Mouse (Mus musculus) kidney, postnatal 10 days (tissue): Measurements from ENCODE around the gene Acd.

ENCODE experiments used
- DNase-seq: peaks from one replicate; pipeline ENCODE4 v3.0.0; 2021; ENCODE audit warnings: mixed read lengths

Acd gene

DNA sequence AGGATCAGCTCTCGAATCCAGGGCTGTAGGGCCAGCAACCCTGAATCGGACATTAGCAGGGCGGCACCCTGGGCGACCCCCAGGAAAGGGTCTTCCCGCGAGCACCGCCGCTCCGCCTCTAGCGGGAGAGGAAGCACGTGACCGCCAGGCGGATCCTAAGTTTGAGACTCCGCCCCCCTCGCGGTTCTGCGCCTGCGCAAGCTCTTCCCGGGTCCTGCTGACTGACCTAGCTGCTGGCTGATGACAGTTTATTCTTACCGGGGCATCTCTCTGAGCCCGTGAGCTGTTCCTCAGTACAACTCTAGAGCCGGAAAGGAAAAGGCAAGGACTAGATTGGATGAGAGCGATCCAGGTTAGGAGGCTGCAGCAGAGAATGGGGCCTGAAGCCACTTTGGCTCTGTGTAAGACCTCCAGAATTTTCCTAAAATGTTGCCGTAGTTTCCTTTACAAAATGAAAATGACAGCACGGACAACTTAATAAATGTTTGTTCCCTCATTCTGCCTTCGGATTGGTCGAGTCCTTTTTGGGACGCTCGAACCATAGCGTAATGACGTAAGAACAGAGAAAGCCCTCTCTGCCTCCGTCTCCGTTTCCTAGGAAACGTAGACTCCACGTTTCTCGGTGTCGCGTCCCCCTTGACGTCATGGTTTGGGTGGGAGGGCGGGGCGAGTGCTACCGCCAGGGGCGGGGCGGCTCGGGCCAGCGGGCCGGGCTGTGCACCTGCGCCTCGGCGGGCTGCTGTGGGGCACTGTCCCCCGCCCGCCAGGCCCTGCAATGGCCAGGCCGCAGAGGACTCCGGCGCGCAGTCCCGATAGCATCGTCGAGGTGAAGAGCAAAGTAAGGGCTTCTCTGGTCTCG is at the start of gene Acd, which contains the start of gene Pard6a:
Gene Acd (minus strand): TSS at position 137 of the 859 bp plus-strand sequence.
Gene Pard6a (plus strand): TSS at position 183 of the 859 bp plus-strand sequence.
- DNase-seq: peak; percentile 97

DNA sequence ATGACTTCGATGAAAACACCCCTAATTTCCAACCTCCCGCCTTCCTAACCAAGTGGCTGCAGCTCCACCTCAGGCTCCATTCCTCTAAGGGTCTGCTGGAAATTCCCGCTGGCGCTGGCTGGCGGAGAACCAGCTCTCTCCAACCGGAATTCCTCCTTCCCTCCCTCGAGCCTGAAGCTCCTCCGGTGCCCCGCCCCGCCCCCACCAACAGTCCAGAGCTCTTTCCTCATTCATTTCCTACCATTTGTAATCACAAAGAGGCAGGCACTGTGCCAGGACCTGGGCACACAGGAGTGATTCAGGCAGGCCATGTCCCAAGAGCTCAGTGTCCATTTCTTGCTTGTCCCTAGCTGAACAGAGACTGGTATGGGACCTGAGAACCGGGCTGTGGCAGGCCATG is 49.7 kb upstream of the Acd start:
- DNase-seq: peak; percentile 92

GRCm38 (mm10) chr8:105743301-105743700 is 42.4 kb upstream of the Acd start:
- DNase-seq: no peak

DNA sequence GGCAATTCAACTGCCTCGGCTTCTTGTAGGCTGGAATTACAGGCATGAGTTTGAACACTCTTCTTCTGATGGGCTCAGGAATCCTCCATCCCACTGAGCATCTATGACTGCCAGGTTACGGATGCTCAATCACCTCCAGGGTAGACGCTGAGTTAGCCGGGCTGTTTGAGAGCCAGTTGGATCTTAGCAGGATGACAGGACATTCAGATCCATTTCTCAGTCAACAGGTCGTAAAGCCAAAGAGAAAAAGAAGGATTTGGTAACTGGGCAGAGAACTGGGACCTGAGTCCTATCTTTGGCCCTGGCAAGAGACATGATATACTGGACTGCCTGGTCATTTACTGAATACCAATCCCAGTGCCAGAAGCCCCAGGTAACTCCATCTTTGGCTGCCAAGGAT is 38.3 kb upstream of the Acd start:
- no peak for DNase-seq

DNA sequence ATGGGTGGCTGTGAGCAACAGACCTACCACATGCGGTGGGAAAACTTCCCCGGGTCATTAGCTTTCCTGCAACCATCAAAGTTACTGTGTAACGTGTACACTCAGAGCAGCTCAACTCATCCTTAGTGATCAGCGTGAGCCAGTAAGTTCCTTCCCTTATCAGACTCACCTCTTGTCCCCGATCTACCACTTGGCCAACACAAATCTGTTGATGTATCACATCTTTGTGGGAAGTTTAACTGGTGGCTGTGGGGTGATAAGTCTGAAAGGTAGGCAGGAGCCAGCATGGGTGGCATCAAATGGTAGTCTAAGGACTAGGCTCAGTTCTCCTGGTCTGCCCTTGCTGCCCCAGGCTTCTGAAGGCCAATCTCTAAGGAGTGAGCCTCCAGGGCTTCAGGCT is 31.3 kb upstream of the Acd start:
- DNase-seq: no peak

DNA sequence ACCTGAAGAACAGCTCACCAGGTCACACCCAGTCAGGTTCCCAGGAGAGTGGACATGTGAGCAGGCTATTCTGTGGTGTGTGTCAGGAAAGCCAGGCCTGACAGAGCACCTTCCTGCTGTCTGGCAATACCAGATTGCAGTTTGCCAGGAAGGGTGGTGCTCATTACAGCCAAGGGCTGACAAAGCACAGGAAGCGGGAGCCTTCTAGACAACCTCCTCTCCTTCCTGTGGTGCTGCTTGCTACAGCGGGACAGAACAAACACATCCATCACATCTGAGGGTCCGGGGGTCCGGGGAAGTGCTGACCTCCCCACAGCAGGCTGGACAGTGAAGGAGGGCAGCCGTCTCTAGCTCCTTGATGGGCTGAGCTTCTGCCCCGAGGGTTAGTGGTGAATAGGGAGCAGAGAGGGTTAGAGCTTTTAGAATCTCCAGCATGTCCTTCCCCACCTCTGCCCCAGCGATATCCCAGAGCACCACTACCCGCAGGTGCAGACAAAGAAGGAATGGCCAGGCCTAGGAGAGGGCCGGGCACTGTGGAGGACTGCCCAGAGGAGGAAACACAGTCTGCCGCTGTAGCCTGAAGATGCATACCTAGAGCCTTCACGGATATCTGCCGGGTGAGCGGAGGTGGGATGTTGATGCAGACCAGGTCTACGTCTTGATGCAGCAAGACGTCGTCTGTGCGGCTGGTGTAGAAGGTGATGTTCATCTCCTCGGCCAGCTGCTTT is 26.7 kb upstream of the Acd start:
- peak; percentile 64 for DNase-seq

- no peak for DNase-seq
Measured at GRCm38 (mm10) chr8:105725726-105726125, 24.8 kb upstream of the Acd start.

GRCm38 (mm10) chr8:105722861-105723260 is 22.0 kb upstream of the Acd start:
- no peak for DNase-seq

- no peak for DNase-seq
Measured at GRCm38 (mm10) chr8:105719637-105720036, 18.7 kb upstream of the Acd start.

- DNase-seq: no peak
Measured at GRCm38 (mm10) chr8:105716302-105716945, 15.5 kb upstream of the Acd start.

DNA sequence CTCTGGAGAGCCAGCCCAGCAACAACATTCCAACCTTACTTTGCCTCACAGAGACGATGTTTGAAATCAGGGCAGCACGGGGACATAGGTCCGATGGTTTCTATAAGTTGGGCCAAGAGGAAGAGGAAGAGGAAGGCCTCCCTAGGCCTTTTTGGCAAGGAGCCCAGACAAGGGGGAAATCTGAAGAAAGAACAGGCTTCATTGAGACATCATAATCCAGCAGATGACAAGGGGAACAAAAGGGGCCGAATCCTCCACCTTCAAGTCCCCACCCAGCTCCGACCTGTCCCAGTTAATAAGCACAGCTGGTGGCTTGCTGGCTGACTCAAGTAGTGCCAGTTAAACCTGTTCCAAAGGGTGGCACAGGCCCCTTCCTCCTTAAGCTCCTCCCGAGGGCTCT is 14.1 kb upstream of the Acd start:
- peak; percentile 50 for DNase-seq

DNA sequence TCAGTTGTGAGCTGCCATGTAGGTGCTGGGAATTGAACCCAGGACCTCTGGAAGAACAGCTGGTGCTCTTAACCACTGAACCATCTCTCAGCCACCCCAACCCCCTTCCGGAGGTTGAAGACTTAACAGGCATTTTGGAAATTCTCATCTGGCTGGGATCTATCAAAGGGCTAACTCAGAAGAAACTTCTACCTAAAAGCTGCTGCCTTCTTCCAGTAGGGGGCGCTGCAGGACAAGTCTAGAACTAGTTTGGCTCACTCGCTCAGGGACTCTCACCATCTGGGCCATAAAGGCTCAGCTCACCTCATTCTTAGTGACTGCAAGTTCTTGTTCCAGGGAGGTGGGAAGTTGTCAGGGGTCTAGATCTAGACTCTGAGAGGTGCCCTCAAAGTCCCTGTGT is 13.2 kb upstream of the Acd start:
- DNase-seq: peak; percentile 95

DNA sequence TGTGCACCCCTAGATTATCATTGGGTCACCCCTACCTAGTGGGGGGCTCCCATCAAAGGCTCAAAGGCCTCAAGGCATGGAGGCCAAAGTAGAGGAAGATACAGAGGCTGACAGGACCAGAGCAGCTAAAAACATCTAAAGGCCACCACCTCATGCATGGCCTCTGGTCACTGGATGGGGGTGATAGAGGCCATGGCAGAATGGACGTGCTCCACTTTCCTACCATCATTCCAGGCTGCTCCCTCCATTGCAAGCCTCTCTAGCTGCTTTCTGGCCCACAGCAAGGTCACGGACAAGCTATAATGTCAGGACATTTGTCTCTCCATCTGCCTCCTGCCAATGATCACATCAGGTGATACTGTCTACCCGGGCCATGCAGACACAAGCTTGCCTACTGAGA is 11.4 kb upstream of the Acd start:
- DNase-seq: no peak

GRCm38 (mm10) chr8:105709317-105709716 is 8.4 kb upstream of the Acd start:
- no peak for DNase-seq

GRCm38 (mm10) chr8:105708675-105709074 is 7.8 kb upstream of the Acd start:
- DNase-seq: no peak

DNA sequence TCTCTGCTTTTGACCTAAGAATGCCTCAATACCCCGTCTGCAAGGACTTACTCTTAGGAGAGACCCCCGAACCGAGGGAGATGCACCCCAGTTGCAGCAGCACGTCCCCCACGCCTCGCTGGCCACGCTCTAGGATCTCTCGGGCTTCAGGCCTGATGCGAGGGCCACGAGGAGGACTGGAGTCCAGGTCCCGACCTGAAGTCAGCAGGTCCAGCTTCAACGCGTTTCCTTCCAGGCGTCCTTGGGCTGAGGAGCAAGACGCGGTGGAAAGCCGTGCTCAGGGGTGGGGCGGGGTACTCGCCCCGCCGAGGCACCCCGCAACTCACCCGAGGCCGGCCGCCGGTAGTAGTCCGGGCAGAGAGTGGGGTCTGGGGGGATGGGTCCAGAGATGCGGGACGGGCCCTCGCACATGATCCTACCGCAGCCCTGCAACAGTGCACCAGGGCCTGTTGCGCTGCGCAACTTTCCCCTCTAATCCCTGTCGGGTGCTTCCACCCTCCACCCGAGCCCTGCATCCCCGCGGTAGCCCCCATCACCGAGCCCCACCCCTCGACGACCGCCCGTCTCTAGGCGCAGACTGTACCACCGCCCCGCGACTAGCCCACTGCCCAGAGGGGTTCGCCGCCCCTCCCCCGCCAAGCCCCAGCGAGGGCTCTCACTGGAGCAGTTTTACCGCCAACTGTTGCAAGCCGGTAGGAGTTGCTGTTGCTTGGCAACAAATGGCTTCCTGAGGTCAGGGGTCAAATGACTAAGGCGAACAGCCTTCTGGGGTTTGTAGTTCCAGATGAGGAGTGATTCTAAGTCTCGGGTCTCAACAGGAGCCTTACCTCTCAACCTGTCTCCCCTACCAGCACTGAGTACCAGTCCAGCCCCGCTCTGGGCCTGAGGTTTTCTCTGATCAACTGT is 6.8 kb upstream of the Acd start, which contains the start of the genes 4933405L10Rik and Enkd1:
Gene 4933405L10Rik (plus strand): TSS at position 158 of the 906 bp plus-strand sequence.
Gene Enkd1 (minus strand): TSS at position 713 of the 906 bp plus-strand sequence.
- peak; percentile 94 for DNase-seq

DNA sequence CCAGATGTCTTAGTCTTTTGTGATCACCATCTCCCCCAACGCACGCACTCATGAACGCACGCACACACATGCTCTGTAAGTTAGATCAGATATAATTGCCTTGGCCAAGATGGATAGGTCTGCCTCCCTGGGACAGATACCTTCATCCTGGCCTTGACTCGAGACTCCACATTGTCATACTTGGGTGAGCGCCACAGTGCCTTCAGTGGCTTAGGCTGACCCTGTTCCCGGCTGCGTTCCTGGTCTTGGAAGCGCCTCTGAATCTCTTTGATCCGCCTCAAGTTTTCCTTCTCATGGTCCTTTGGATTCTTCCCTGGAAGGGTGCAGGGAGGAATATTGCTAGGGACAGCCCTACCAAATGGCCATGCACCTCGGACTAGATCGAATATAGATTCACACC is 5.5 kb upstream of the Acd start:
- DNase-seq: peak; percentile 12

GRCm38 (mm10) chr8:105704955-105705354 is 4.1 kb upstream of the Acd start:
- DNase-seq: no peak

- peak; percentile 14 for DNase-seq
Measured at GRCm38 (mm10) chr8:105704146-105704812, 3.4 kb upstream of the Acd start.

- peak; percentile 14 for DNase-seq
Measured at GRCm38 (mm10) chr8:105702731-105703415, 2.0 kb upstream of the Acd start.

- peak; percentile 16 for DNase-seq
Measured at GRCm38 (mm10) chr8:105702001-105702401, 1.1 kb upstream of the Acd start.
